In genomic region chr2:27441767-27442707, GRCm38 (mm10) we compare ENCODE assay signal across 8 mouse cellular contexts. TPM values are rescaled to one million over a fixed set of nuclear protein-coding genes. Genes with fewer than 3 reads are reported as not detected.
A peak's percentile ranks its signal among the peaks of the same experiment; 100 is the strongest.
DNase-seq lines count a peak whose midpoint lies in the region; ATAC-seq lines count a peak whose summit lies in the region.

TSS of gene Brd3os (plus strand) at chr2:27442324.

- peak within 1 kb of the TSS; percentile 82 for H3K27ac ChIP-seq in heart, embryonic 10.5 days
- peak within 1 kb of the TSS; percentile 83 for H3K27ac ChIP-seq in kidney, embryonic 15.5 days

- WGBS in heart, embryonic 10.5 days: 2% methylated on average over 36 of the region's 36 CpGs
- under 1% methylated on average over 36 of the region's 36 CpGs for WGBS in kidney, embryonic 15.5 days

- peak; percentile 92 for ATAC-seq in erythroblast, adult 5-6 weeks (replicated peaks; ENCODE audit: low FRiP score, poor library complexity, severe bottlenecking)
- peak; percentile 91 for ATAC-seq in kidney, embryonic 15.5 days (replicated peaks; ENCODE audit: low FRiP score)
- peak; percentile 95 for ATAC-seq in monocyte, adult 5-6 weeks (replicated peaks; ENCODE audit: insufficient number of reproducible peaks, low FRiP score, low TSS enrichment, poor library complexity, severe bottlenecking)

- H3K4me3 ChIP-seq in heart, embryonic 10.5 days: peak within 1 kb of the TSS; percentile 75
- peak within 1 kb of the TSS; percentile 72 for H3K4me3 ChIP-seq in kidney, embryonic 15.5 days (replicated peaks)

- peak within 1 kb of the TSS; percentile 81 for H3K4me2 ChIP-seq in kidney, embryonic 15.5 days

- H3K4me1 ChIP-seq in heart, embryonic 10.5 days: peaks cover 28% of the 10 kb centered on the region
- peaks cover 22% of the 10 kb centered on the region for H3K4me1 ChIP-seq in kidney, embryonic 15.5 days

- peaks cover 23% of the 10 kb centered on the region for H3K36me3 ChIP-seq in heart, embryonic 10.5 days
- H3K36me3 ChIP-seq in kidney, embryonic 15.5 days: peaks cover 32% of the 10 kb centered on the region

- H3K9me3 ChIP-seq in heart, embryonic 10.5 days: no peaks in the 10 kb centered on the region
- H3K9me3 ChIP-seq in kidney, embryonic 15.5 days (replicated peaks): no peaks in the 10 kb centered on the region

- peak within 1 kb of the TSS; percentile 71 for H3K9ac ChIP-seq in kidney, embryonic 15.5 days

- DNase-seq in B cell, adult 2 months: peak; percentile 74 to 75
- DNase-seq in brain, adult 2 months (ENCODE audit: low read depth, low spot score): peak; percentile 100
- DNase-seq in heart, embryonic 10.5 days (ENCODE audit: low spot score): peak; percentile 98
- DNase-seq in liver: peak; percentile 95
- peak; percentile 79 to 88 for DNase-seq in spleen, postnatal 4 days (ENCODE audit: low spot score in 2 of 2)

- H3K27me3 ChIP-seq in heart, embryonic 10.5 days (ENCODE audit: insufficient read depth, poor library complexity, severe bottlenecking): no peaks in the 10 kb centered on the region
- no peaks in the 10 kb centered on the region for H3K27me3 ChIP-seq in kidney, embryonic 15.5 days

RNA-seq across cellular contexts. Expression of gene Brd3os, which starts in this region (rescaled TPM):
- total RNA-seq in erythroblast, adult 5-6 weeks (2015; ENCODE audit: low replicate concordance): not detected in 2 replicates
- not detected in 2 replicates for total RNA-seq in erythroblast, adult 5-6 weeks (2017; ENCODE audit: low replicate concordance)
- 2.3 and 3.3 TPM in 2 replicates for polyA plus RNA-seq in heart, embryonic 10.5 days (2016; fragmentation: Nextera tagmentation; extraction: Ambion mirVana)
- 10.1 and 11.2 TPM in 2 replicates for polyA plus RNA-seq in kidney, embryonic 15.5 days (2015; fragmentation: Nextera tagmentation; extraction: Ambion mirVana)
- 2.2 TPM in 1 of 3 replicates, not detected in the others for total RNA-seq in monocyte, adult 5-6 weeks (2017)

Comparison
In these comparisons a context has a peak if more than half of its experiments do, and no peak if none do; other contexts are left out.
1. Peak in every context shown above with its lines: DNase-seq, ATAC-seq, H3K4me3 ChIP-seq and H3K27ac ChIP-seq.
2. Peak in ATAC-seq in erythroblast, adult 5-6 weeks; RNA of the gene not detected or under 1 TPM.